Mouse (Mus musculus): ENCODE measurements at regions not wholly inside any gene's neighbourhood (a gene's known extent, or its start where the extent isn't known, plus 50 kb on each side); places are given as distances from the start of the nearest gene placed in this dataset.
A peak's percentile ranks its signal among the peaks of the same experiment; 100 is the strongest.
"Not testable (repeated sequence)": the region's sequence is repeated elsewhere in the genome, so short reads cannot be mapped to it uniquely, and the experiment has no call there.

- H3K36me3 ChIP-seq (ENCODE audit: insufficient read depth, low read length) = no peaks in the 10 kb centered on the region
- H3K4me3 ChIP-seq (ENCODE audit: low read length) = no peak overlapping the region
- WGBS = 76% methylated on average over 1 of the region's 1 CpGs
- H3K27me3 ChIP-seq (ENCODE audit: insufficient read depth, low read length) = no peaks in the 10 kb centered on the region
- no peak for ATAC-seq (ENCODE audit: low FRiP score, low TSS enrichment)
- no peaks in the 10 kb centered on the region for H3K9me3 ChIP-seq (ENCODE audit: low read length)
- no peaks in the 10 kb centered on the region for H3K4me1 ChIP-seq (ENCODE audit: insufficient read depth, low read length)
- H3K4me2 ChIP-seq (replicated peaks; ENCODE audit: low read depth, low read length) = no peak overlapping the region
- H3K27ac ChIP-seq (ENCODE audit: low read length) = no peak overlapping the region
- H3K9ac ChIP-seq (replicated peaks; ENCODE audit: low read length) = no peak overlapping the region
Measured at GRCm38 (mm10) chr4:89753484-89753883, 74.2 kb downstream of the Dmrta1 start.

- no peaks in the 10 kb centered on the region for H3K4me1 ChIP-seq (ENCODE audit: insufficient read depth, low read length)
Measured at GRCm38 (mm10) chr4:89776269-89776668, 97.0 kb downstream of the Dmrta1 start.

GRCm38 (mm10) chr4:89781487-89781886 lies 102.3 kb downstream of the Dmrta1 start:
- Histone ChIP-seq H3K27ac (ENCODE audit: low read length) (no peak overlapping the region), H3K4me3 (ENCODE audit: low read length) (no peak overlapping the region), H3K36me3 (ENCODE audit: insufficient read depth, low read length) (no peaks in the 10 kb centered on the region), H3K4me1 (ENCODE audit: insufficient read depth, low read length) (no peaks in the 10 kb centered on the region), H3K9me3 (ENCODE audit: low read length) (no peaks in the 10 kb centered on the region), H3K9ac (replicated peaks; ENCODE audit: low read length) (no peak overlapping the region), H3K4me2 (replicated peaks; ENCODE audit: low read depth, low read length) (no peak overlapping the region), H3K27me3 (ENCODE audit: insufficient read depth, low read length) (no peaks in the 10 kb centered on the region)
- WGBS = 97% methylated on average over 1 of the region's 1 CpGs
- ATAC-seq (ENCODE audit: low FRiP score, low TSS enrichment) = no peak

More at GRCm38 (mm10) chr4:89776269-89776668, 97.0 kb downstream of the Dmrta1 start:
- no peak overlapping the region for H3K9ac ChIP-seq (replicated peaks; ENCODE audit: low read length)
- no peaks in the 10 kb centered on the region for H3K27me3 ChIP-seq (ENCODE audit: insufficient read depth, low read length)
- no peaks in the 10 kb centered on the region for H3K9me3 ChIP-seq (ENCODE audit: low read length)
- WGBS = 30% methylated on average over 10 of the region's 10 CpGs
- ATAC-seq (ENCODE audit: low FRiP score, low TSS enrichment) = no peak
- H3K36me3 ChIP-seq (ENCODE audit: insufficient read depth, low read length) = no peaks in the 10 kb centered on the region
- no peak overlapping the region for H3K4me2 ChIP-seq (replicated peaks; ENCODE audit: low read depth, low read length)
- no peak overlapping the region for H3K27ac ChIP-seq (ENCODE audit: low read length)
- H3K4me3 ChIP-seq (ENCODE audit: low read length) = no peak overlapping the region

GRCm38 (mm10) chr4:89816823-89817222 lies 137.6 kb downstream of the Dmrta1 start:
- WGBS = 86% methylated on average over 7 of the region's 7 CpGs
- Histone ChIP-seq H3K4me3 (ENCODE audit: low read length) (no peak overlapping the region), H3K27ac (ENCODE audit: low read length) (no peak overlapping the region), H3K36me3 (ENCODE audit: insufficient read depth, low read length) (no peaks in the 10 kb centered on the region), H3K4me1 (ENCODE audit: insufficient read depth, low read length) (no peaks in the 10 kb centered on the region), H3K9me3 (ENCODE audit: low read length) (no peaks in the 10 kb centered on the region), H3K27me3 (ENCODE audit: insufficient read depth, low read length) (no peaks in the 10 kb centered on the region), H3K9ac (replicated peaks; ENCODE audit: low read length) (no peak overlapping the region), H3K4me2 (replicated peaks; ENCODE audit: low read depth, low read length) (no peak overlapping the region)
- no peak for ATAC-seq (ENCODE audit: low FRiP score, low TSS enrichment)

- Histone ChIP-seq H3K4me2 (replicated peaks; ENCODE audit: low read depth, low read length) (no peak overlapping the region), H3K4me3 (ENCODE audit: low read length) (no peak overlapping the region), H3K9me3 (ENCODE audit: low read length) (no peaks in the 10 kb centered on the region), H3K4me1 (ENCODE audit: insufficient read depth, low read length) (no peaks in the 10 kb centered on the region), H3K27me3 (ENCODE audit: insufficient read depth, low read length) (no peaks in the 10 kb centered on the region), H3K36me3 (ENCODE audit: insufficient read depth, low read length) (no peaks in the 10 kb centered on the region), H3K27ac (ENCODE audit: low read length) (no peak overlapping the region), H3K9ac (replicated peaks; ENCODE audit: low read length) (no peak overlapping the region)
- ATAC-seq (ENCODE audit: low FRiP score, low TSS enrichment) = no peak
- 74% methylated on average over 6 of the region's 6 CpGs for WGBS
Measured at GRCm38 (mm10) chr4:89834552-89835206, 155.4 kb downstream of the Dmrta1 start.

- not testable (repeated sequence) for H3K4me2 ChIP-seq (replicated peaks; ENCODE audit: low read depth, low read length); H3K4me1 ChIP-seq (ENCODE audit: insufficient read depth, low read length); H3K9ac ChIP-seq (replicated peaks; ENCODE audit: low read length); H3K4me3 ChIP-seq (ENCODE audit: low read length); H3K27me3 ChIP-seq (ENCODE audit: insufficient read depth, low read length); H3K27ac ChIP-seq (ENCODE audit: low read length); H3K36me3 ChIP-seq (ENCODE audit: insufficient read depth, low read length); H3K9me3 ChIP-seq (ENCODE audit: low read length)
- WGBS = 25% methylated on average over 7 of the region's 15 CpGs
- peak; percentile 77; the same call in 1 of the 2 replicates for ATAC-seq (ENCODE audit: low FRiP score, low TSS enrichment)
Measured at GRCm38 (mm10) chr4:89875375-89876055, 196.3 kb downstream of the Dmrta1 start.

- 0 out of 2 replicates have a peak overlapping the region, but pooled peaks have one; percentile 16 for H3K9ac ChIP-seq (replicated peaks; ENCODE audit: low read length)
- not testable (repeated sequence) for ATAC-seq (ENCODE audit: low FRiP score, low TSS enrichment); H3K9me3 ChIP-seq (ENCODE audit: low read length); H3K27ac ChIP-seq (ENCODE audit: low read length); H3K36me3 ChIP-seq (ENCODE audit: insufficient read depth, low read length); H3K27me3 ChIP-seq (ENCODE audit: insufficient read depth, low read length); H3K4me1 ChIP-seq (ENCODE audit: insufficient read depth, low read length)
- peak overlapping the region; percentile 40 for H3K4me3 ChIP-seq (ENCODE audit: low read length)
- H3K4me2 ChIP-seq (replicated peaks; ENCODE audit: low read depth, low read length) = peak overlapping the region; percentile 54
- 32% methylated on average over 7 of the region's 14 CpGs for WGBS
Measured at GRCm38 (mm10) chr4:89876131-89876530, 196.9 kb downstream of the Dmrta1 start.

GRCm38 (mm10) chr4:89881083-89881482 lies 201.8 kb downstream of the Dmrta1 start:
- H3K9me3 ChIP-seq (ENCODE audit: low read length) = no peaks in the 10 kb centered on the region
- H3K27ac ChIP-seq (ENCODE audit: low read length) = no peak overlapping the region
- H3K27me3 ChIP-seq (ENCODE audit: insufficient read depth, low read length) = no peaks in the 10 kb centered on the region
- H3K4me1 ChIP-seq (ENCODE audit: insufficient read depth, low read length) = peaks cover 3% of the 10 kb centered on the region; the same call in 1 of the 2 replicates
- ATAC-seq (ENCODE audit: low FRiP score, low TSS enrichment) = no peak
- H3K4me2 ChIP-seq (replicated peaks; ENCODE audit: low read depth, low read length) = no peak overlapping the region
- no peak overlapping the region for H3K4me3 ChIP-seq (ENCODE audit: low read length)
- WGBS = 52% methylated on average over 3 of the region's 3 CpGs
- H3K36me3 ChIP-seq (ENCODE audit: insufficient read depth, low read length) = no peaks in the 10 kb centered on the region
- H3K9ac ChIP-seq (replicated peaks; ENCODE audit: low read length) = no peak overlapping the region

GRCm38 (mm10) chr4:89909622-89910021 lies 230.4 kb downstream of the Dmrta1 start:
- no peak for ATAC-seq (ENCODE audit: low FRiP score, low TSS enrichment)
- Histone ChIP-seq H3K36me3 (ENCODE audit: insufficient read depth, low read length) (no peaks in the 10 kb centered on the region), H3K27me3 (ENCODE audit: insufficient read depth, low read length) (no peaks in the 10 kb centered on the region), H3K27ac (ENCODE audit: low read length) (no peak overlapping the region), H3K9me3 (ENCODE audit: low read length) (no peaks in the 10 kb centered on the region), H3K9ac (replicated peaks; ENCODE audit: low read length) (no peak overlapping the region), H3K4me2 (replicated peaks; ENCODE audit: low read depth, low read length) (no peak overlapping the region), H3K4me3 (ENCODE audit: low read length) (no peak overlapping the region), H3K4me1 (ENCODE audit: insufficient read depth, low read length) (no peaks in the 10 kb centered on the region)

- Histone ChIP-seq H3K9ac (replicated peaks; ENCODE audit: low read length) (no peak overlapping the region), H3K4me2 (replicated peaks; ENCODE audit: low read depth, low read length) (no peak overlapping the region), H3K9me3 (ENCODE audit: low read length) (no peaks in the 10 kb centered on the region), H3K36me3 (ENCODE audit: insufficient read depth, low read length) (no peaks in the 10 kb centered on the region), H3K4me3 (ENCODE audit: low read length) (no peak overlapping the region), H3K27ac (ENCODE audit: low read length) (no peak overlapping the region), H3K27me3 (ENCODE audit: insufficient read depth, low read length) (no peaks in the 10 kb centered on the region), H3K4me1 (ENCODE audit: insufficient read depth, low read length) (no peaks in the 10 kb centered on the region)
- 81% methylated on average over 1 of the region's 1 CpGs for WGBS
- ATAC-seq (ENCODE audit: low FRiP score, low TSS enrichment) = no peak
Measured at GRCm38 (mm10) chr4:89937673-89938072, 258.4 kb downstream of the Dmrta1 start.

Data from kidney, embryonic 16.5 days (tissue).